Mouse (Mus musculus) small intestine, adult 2 months (tissue): ENCODE measurements around the gene Dnajb3.

ENCODE experiments used
- CTCF ChIP-seq: fragments of 200-500 bp; IDR thresholded peaks from 2 replicates; pipeline ENCODE4 v1.5.1; 2012; ENCODE audit warnings: low read depth, mild to moderate bottlenecking, control low read depth, inconsistent platforms, low read length, moderate library complexity, mixed read lengths; ENCODE audit not compliant: insufficient replicate concordance, insufficient read length; ENCODE audit errors: extremely low read depth
- POLR2A ChIP-seq: fragments of 200-500 bp; IDR thresholded peaks from 2 replicates; pipeline ENCODE4 v1.6.1; 2012; ENCODE audit warnings: low read depth, mild to moderate bottlenecking, control low read depth, inconsistent platforms, low read length, moderate library complexity

DNA sequence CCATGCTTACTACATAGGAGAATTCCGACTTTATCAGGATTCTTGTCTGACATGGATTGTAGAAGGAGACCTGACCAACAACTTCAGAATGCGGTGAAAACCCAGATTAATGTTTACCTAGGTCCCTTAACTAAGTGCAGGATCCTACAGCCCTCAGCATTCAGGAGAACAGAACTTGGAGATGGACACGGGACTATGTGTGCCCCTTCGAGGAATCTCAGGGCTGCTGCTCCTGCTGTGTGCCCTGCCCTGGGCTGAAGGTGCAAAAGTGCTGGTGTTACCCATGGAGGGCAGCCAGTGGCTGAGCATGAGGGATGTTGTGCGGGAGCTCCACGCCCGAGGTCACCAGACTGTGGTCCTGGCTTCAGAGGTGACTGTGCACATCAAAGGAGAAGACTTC is 5.1 kb downstream of the Dnajb3 start, which contains the start of gene Ugt1a2:
- TF ChIP-seq CTCF (no peak), POLR2A (no peak)
